Mouse (Mus musculus) forebrain, embryonic 12.5 days (tissue): ENCODE measurements around the gene Atp6v1d. TPM values are rescaled to one million over a fixed set of nuclear protein-coding genes. Genes with fewer than 3 reads are reported as not detected.
A peak's percentile ranks its signal among the peaks of the same experiment; 100 is the strongest.

ENCODE experiments used
- ATAC-seq: fragments of 200-750 bp; cut with Nextera tagmentation; 2 replicates; pipeline ENCODE4 v1.8.0; 2017; ENCODE audit warnings: moderate TSS enrichment; ENCODE audit not compliant: low FRiP score
- H3K27ac ChIP-seq: fragments of 300-500 bp; sonication (generic); 2 replicates; pipeline ENCODE4 v1.5.1; 2016; ENCODE audit warnings: mild to moderate bottlenecking
- H3K27me3 ChIP-seq: fragments of 300-500 bp; sonication (generic); 2 replicates; pipeline ENCODE4 v1.6.1; 2016; ENCODE audit warnings: mild to moderate bottlenecking
- H3K36me3 ChIP-seq: fragments of 300-500 bp; sonication (generic); replicated peaks from 2 replicates; pipeline ENCODE4 v1.6.1; 2016; ENCODE audit warnings: mild to moderate bottlenecking
- H3K4me1 ChIP-seq: fragments of 300-500 bp; sonication (generic); 2 replicates; pipeline ENCODE4 v1.6.1; 2016
- H3K4me2 ChIP-seq: fragments of 300-500 bp; sonication (generic); 2 replicates; pipeline ENCODE4 v1.6.1; 2016; ENCODE audit warnings: mild to moderate bottlenecking, moderate library complexity
- H3K4me3 ChIP-seq: fragments of 300-500 bp; sonication (generic); replicated peaks from 2 replicates; pipeline ENCODE4 v1.5.1; 2016; ENCODE audit warnings: mild to moderate bottlenecking
- H3K9ac ChIP-seq: fragments of 300-500 bp; sonication (generic); 2 replicates; pipeline ENCODE4 v1.6.1; 2016; ENCODE audit warnings: mild to moderate bottlenecking
- H3K9me3 ChIP-seq: fragments of 300-500 bp; sonication (generic); 2 replicates; pipeline ENCODE4 v1.6.1; 2016
- WGBS: fragments of 180-500 bp; shearing (Covaris S2); methylation state at CpG from one replicate; pipeline ENCODE4 v1.1.7; 2016; 5-methylcytosine and 5-hydroxymethylcytosine counted together
- polyA plus RNA-seq: library from polyadenylated mRNA; unstranded; fragments of >200 nt; fragmentation: Nextera tagmentation; extraction: Ambion mirVana; gene quantifications from 2 replicates; pipeline ENCODE4 v1.2.1, GENCODE M21; 2016

The Atp6v1d gene
- 88.9 and 90.9 TPM in 2 replicates for polyA plus RNA-seq

GRCm38 (mm10) chr12:78861496-78862253, at the start of gene Atp6v1d, which contains the start of gene Eif2s1:
TSS of gene Atp6v1d (minus strand) at chr12:78861638.
TSS of gene Eif2s1 (plus strand) at chr12:78861819.
- WGBS = under 1% methylated on average over 55 of the region's 55 CpGs
- Histone ChIP-seq H3K4me2 (peak within 1 kb of the TSS; percentile 91), H3K4me1 (peaks cover 25% of the 10 kb centered on the region), H3K27ac (peak within 1 kb of the TSS; percentile 88), H3K9ac (peak within 1 kb of the TSS; percentile 87), H3K27me3 (no peaks in the 10 kb centered on the region), H3K9me3 (no peaks in the 10 kb centered on the region), H3K36me3 (0 out of 2 replicates have a peak, but pooled peaks cover 6% of the 10 kb centered on the region), H3K4me3 (peak within 1 kb of the TSS; percentile 91)
- peak; percentile 100 for ATAC-seq

GRCm38 (mm10) chr12:78910684-78911461, 49.4 kb upstream of the Atp6v1d start:
- WGBS = 9% methylated on average over 16 of the region's 16 CpGs
- H3K4me1 ChIP-seq = peaks cover 23% of the 10 kb centered on the region
- H3K4me3 ChIP-seq = peak overlapping the region; percentile 36
- peaks cover 83% of the 10 kb centered on the region for H3K27me3 ChIP-seq
- peak overlapping the region; percentile 42; the same call in 1 of the 2 replicates for H3K9ac ChIP-seq
- H3K4me2 ChIP-seq = peak overlapping the region; percentile 57
- H3K9me3 ChIP-seq = no peaks in the 10 kb centered on the region
- H3K27ac ChIP-seq = no peak overlapping the region
- no peaks in the 10 kb centered on the region for H3K36me3 ChIP-seq
- ATAC-seq = no peak

GRCm38 (mm10) chr12:78908081-78908605, 46.7 kb upstream of the Atp6v1d start:
- H3K36me3 ChIP-seq = no peaks in the 10 kb centered on the region
- WGBS = 82% methylated on average over 6 of the region's 6 CpGs
- no peaks in the 10 kb centered on the region for H3K9me3 ChIP-seq
- H3K27me3 ChIP-seq = peaks cover 80% of the 10 kb centered on the region
- H3K9ac ChIP-seq = no peak overlapping the region
- H3K4me3 ChIP-seq = no peak overlapping the region
- no peak overlapping the region for H3K27ac ChIP-seq
- H3K4me2 ChIP-seq = no peak overlapping the region
- H3K4me1 ChIP-seq = peaks cover 23% of the 10 kb centered on the region
- ATAC-seq = no peak

DNA sequence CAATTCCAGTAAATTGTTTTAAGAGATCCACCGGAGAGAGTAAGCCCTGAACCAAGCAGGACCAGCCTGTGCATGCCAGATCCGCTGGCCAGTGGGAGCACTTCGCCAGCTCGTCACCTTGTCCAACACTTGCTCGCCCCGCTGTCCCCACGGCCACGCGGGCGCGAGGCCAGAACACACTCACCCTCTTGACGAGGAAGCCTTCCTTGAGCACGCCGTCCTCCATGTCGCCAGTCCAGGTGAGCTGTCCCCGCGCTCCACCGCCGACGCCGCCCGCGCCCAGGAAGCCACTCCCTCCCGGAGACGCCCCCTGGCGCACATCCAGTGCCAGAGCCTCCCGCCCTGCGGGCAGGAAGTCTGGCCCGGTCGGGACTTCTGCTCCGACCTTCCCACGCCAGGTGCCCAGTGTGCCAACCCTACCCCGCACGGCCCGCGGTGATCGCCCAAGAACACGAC, 45.3 kb upstream of the Atp6v1d start, which contains the start of gene Plek2:
Gene Plek2 (minus strand): TSS at position 258 of the 456 bp plus-strand sequence.
- Histone ChIP-seq H3K36me3 (no peaks in the 10 kb centered on the region), H3K9ac (peak within 1 kb of the TSS; percentile 42), H3K9me3 (no peaks in the 10 kb centered on the region), H3K4me2 (peak within 1 kb of the TSS; percentile 88), H3K27me3 (peaks cover 66% of the 10 kb centered on the region), H3K4me1 (peaks cover 18% of the 10 kb centered on the region), H3K27ac (no peak within 1 kb of the TSS), H3K4me3 (peak within 1 kb of the TSS; percentile 47)
- ATAC-seq = peak; percentile 53; the same call in 1 of the 2 replicates
- 1% methylated on average over 38 of the region's 38 CpGs for WGBS

GRCm38 (mm10) chr12:78904499-78904898, 43.1 kb upstream of the Atp6v1d start:
- Histone ChIP-seq H3K4me1 (peaks cover 10% of the 10 kb centered on the region), H3K36me3 (no peaks in the 10 kb centered on the region), H3K9ac (no peak overlapping the region), H3K4me2 (no peak overlapping the region), H3K27me3 (peaks cover 44% of the 10 kb centered on the region), H3K27ac (no peak overlapping the region), H3K9me3 (no peaks in the 10 kb centered on the region), H3K4me3 (no peak overlapping the region)
- no peak for ATAC-seq
- WGBS = 89% methylated on average over 7 of the region's 7 CpGs

DNA sequence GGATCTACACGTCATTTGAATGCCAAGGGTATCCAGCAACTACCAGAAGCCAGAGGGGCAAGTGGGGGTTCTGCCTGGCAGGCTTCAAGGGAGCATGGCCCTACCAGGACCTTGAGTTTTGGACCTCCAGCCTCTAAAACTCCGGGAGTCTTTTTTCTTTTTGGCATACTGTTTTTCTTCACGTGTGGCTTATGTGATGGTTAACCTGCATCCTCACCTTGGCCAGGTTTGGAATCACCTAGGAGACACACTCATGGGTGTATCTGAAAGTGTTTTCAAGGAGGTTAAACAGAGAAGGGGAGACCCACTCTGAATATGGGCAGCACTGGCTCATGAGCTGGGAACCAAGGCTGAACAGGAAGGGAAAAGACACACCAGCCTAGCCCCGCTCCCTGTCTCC, 41.9 kb upstream of the Atp6v1d start:
- Histone ChIP-seq H3K27me3 (peaks cover 34% of the 10 kb centered on the region), H3K4me3 (no peak overlapping the region), H3K4me2 (no peak overlapping the region), H3K9ac (no peak overlapping the region), H3K27ac (no peak overlapping the region), H3K36me3 (no peaks in the 10 kb centered on the region), H3K4me1 (peaks cover 10% of the 10 kb centered on the region), H3K9me3 (no peaks in the 10 kb centered on the region)
- ATAC-seq = no peak
- WGBS = 81% methylated on average over 4 of the region's 4 CpGs

DNA sequence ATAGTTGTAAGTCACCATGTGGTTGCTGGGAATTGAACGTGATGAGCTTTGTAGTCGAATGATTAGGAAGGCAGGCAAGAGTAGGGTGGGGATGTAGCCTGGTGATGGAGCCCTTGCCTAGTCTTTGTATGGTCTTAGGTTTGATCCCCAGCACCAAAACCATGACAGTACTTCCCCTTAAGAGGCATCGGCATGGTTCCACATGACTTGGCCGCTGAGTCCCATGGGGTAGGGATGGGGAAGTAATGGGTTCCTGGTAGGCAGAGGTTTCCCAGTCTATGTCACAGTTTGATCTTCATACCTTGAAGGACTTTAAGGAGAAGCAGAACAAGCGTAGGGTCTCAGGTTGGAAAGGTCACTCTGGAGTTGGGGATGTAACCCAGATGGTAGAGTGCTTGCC, 40.0 kb upstream of the Atp6v1d start:
- Histone ChIP-seq H3K9me3 (no peaks in the 10 kb centered on the region), H3K4me2 (no peak overlapping the region), H3K4me1 (peaks cover 1% of the 10 kb centered on the region), H3K27ac (no peak overlapping the region), H3K4me3 (no peak overlapping the region), H3K36me3 (no peaks in the 10 kb centered on the region), H3K9ac (no peak overlapping the region), H3K27me3 (peaks cover 16% of the 10 kb centered on the region)
- WGBS = 88% methylated on average over 5 of the region's 5 CpGs
- no peak for ATAC-seq

- Histone ChIP-seq H3K4me3 (no peak overlapping the region), H3K9ac (no peak overlapping the region), H3K27me3 (no peaks in the 10 kb centered on the region), H3K36me3 (no peaks in the 10 kb centered on the region), H3K9me3 (no peaks in the 10 kb centered on the region), H3K27ac (no peak overlapping the region), H3K4me2 (no peak overlapping the region), H3K4me1 (no peaks in the 10 kb centered on the region)
- 97% methylated on average over 1 of the region's 1 CpGs for WGBS
- no peak for ATAC-seq
Measured at GRCm38 (mm10) chr12:78897861-78898260, 36.4 kb upstream of the Atp6v1d start.

GRCm38 (mm10) chr12:78891149-78891548, 29.7 kb upstream of the Atp6v1d start:
- Histone ChIP-seq H3K4me3 (no peak overlapping the region), H3K27me3 (no peaks in the 10 kb centered on the region), H3K4me1 (no peaks in the 10 kb centered on the region), H3K9ac (no peak overlapping the region), H3K27ac (no peak overlapping the region), H3K36me3 (peaks cover 13% of the 10 kb centered on the region), H3K9me3 (no peaks in the 10 kb centered on the region), H3K4me2 (no peak overlapping the region)
- ATAC-seq = no peak
- 81% methylated on average over 2 of the region's 2 CpGs for WGBS

DNA sequence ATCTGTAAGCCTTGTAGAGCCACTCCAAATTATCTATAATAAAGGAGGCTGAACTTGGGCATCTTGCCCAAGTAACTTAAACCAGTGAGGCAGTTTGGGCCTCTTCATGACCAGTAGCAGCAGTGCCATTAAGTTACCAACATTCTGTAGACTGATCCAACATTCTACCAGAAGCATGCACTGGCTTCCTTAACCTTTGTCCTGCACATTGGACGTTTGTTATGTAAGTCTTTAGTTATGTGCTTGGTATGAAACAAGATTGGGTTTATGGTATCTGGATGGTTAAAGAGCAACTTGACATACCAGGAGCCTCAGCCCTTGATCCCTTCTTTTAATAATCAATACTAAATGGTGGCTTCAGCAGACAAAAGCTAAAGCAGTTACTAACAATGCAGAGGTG, 28.6 kb upstream of the Atp6v1d start:
- Histone ChIP-seq H3K9ac (no peak overlapping the region), H3K9me3 (no peaks in the 10 kb centered on the region), H3K27me3 (no peaks in the 10 kb centered on the region), H3K36me3 (peaks cover 23% of the 10 kb centered on the region), H3K4me1 (no peaks in the 10 kb centered on the region), H3K4me3 (no peak overlapping the region), H3K27ac (no peak overlapping the region), H3K4me2 (no peak overlapping the region)
- no peak for ATAC-seq
- 74% methylated on average over 1 of the region's 1 CpGs for WGBS

GRCm38 (mm10) chr12:78874581-78874980, 13.1 kb upstream of the Atp6v1d start:
- 97% methylated on average over 3 of the region's 3 CpGs for WGBS
- Histone ChIP-seq H3K4me2 (no peak overlapping the region), H3K4me3 (no peak overlapping the region), H3K36me3 (peaks cover 55% of the 10 kb centered on the region), H3K4me1 (no peaks in the 10 kb centered on the region), H3K27ac (no peak overlapping the region), H3K9ac (no peak overlapping the region), H3K27me3 (no peaks in the 10 kb centered on the region), H3K9me3 (no peaks in the 10 kb centered on the region)
- no peak for ATAC-seq

DNA sequence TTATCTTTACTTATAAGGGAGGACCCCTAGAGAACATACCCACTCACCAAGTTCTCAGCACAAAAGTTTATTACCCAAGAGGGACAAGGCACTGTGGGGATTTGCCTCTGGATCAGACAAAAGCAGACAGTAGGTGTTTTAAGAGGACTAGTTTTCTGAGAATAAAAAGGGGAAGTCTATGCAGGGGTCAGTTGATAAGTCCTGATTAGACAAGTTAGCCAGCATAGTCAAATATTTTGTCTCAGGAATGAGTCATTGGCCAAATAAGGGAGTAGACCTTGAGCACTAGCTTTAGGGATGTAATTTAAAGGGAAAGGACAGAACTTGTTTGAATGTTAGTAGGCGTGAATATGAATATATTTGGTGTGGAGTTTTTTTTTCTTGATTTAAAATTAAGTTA, 6.7 kb upstream of the Atp6v1d start:
- 86% methylated on average over 1 of the region's 1 CpGs for WGBS
- H3K4me2 ChIP-seq = no peak overlapping the region
- no peak overlapping the region for H3K4me3 ChIP-seq
- no peak overlapping the region for H3K27ac ChIP-seq
- no peaks in the 10 kb centered on the region for H3K9me3 ChIP-seq
- H3K27me3 ChIP-seq = no peaks in the 10 kb centered on the region
- no peak for ATAC-seq
- peaks cover 42% of the 10 kb centered on the region for H3K36me3 ChIP-seq
- no peak overlapping the region for H3K9ac ChIP-seq
- peaks cover 3% of the 10 kb centered on the region for H3K4me1 ChIP-seq
